Mouse (Mus musculus): Measurements from ENCODE around the gene Tvp23b. TPM values are rescaled to one million over a fixed set of nuclear protein-coding genes. Genes with fewer than 3 reads are reported as not detected.
A peak's percentile ranks its signal among the peaks of the same experiment; 100 is the strongest.

The Tvp23b gene
- 35.3 and 37.5 TPM in 2 replicates for polyA plus RNA-seq (2014; fragmentation: Nextera tagmentation; extraction: Ambion mirVana)

- ATAC-seq (replicated peaks; ENCODE audit: low FRiP score) (peak; percentile 96), DNase-seq (ENCODE audit: low spot score) (peak; percentile 100)
- 2% methylated on average over 55 of the region's 55 CpGs for WGBS
- Histone ChIP-seq H3K27ac (ENCODE audit: low read depth, low read length) (no peak within 1 kb of the TSS), H3K9me3 (ENCODE audit: control insufficient read depth, low read length) (no peaks in the 10 kb centered on the region), H3K27me3 (ENCODE audit: control insufficient read depth, insufficient read depth, low read length) (no peaks in the 10 kb centered on the region), H3K4me2 (ENCODE audit: low read depth, low read length, severe bottlenecking) (peak within 1 kb of the TSS; percentile 75), H3K4me3 (ENCODE audit: low read depth, low read length) (peak within 1 kb of the TSS; percentile 73), H3K36me3 (ENCODE audit: control insufficient read depth, insufficient read depth, low read length) (no peaks in the 10 kb centered on the region), H3K9ac (ENCODE audit: low read length) (peak within 1 kb of the TSS; percentile 77), H3K4me1 (replicated peaks; ENCODE audit: control insufficient read depth, insufficient read depth, low read length) (no peaks in the 10 kb centered on the region)
These were observed at the start of gene Tvp23b for GRCm38 (mm10) chr11:62879220-62880048. Gene Tvp23b, plus strand, starts transcription at chr11:62879455.

GRCm38 (mm10) chr11:62830387-62830786, 48.9 kb upstream of the Tvp23b start:
- no peak for ATAC-seq (replicated peaks; ENCODE audit: low FRiP score)
- 84% methylated on average over 2 of the region's 2 CpGs for WGBS
- DNase-seq (ENCODE audit: low spot score): no peak
- no peaks in the 10 kb centered on the region for H3K27me3 ChIP-seq (ENCODE audit: control insufficient read depth, insufficient read depth, low read length)
- no peak overlapping the region for H3K9ac ChIP-seq (ENCODE audit: low read length)
- H3K36me3 ChIP-seq (ENCODE audit: control insufficient read depth, insufficient read depth, low read length): no peaks in the 10 kb centered on the region
- no peak overlapping the region for H3K4me3 ChIP-seq (ENCODE audit: low read depth, low read length)
- H3K4me1 ChIP-seq (replicated peaks; ENCODE audit: control insufficient read depth, insufficient read depth, low read length): no peaks in the 10 kb centered on the region
- H3K27ac ChIP-seq (ENCODE audit: low read depth, low read length): no peak overlapping the region
- H3K9me3 ChIP-seq (ENCODE audit: control insufficient read depth, low read length): no peaks in the 10 kb centered on the region
- H3K4me2 ChIP-seq (ENCODE audit: low read depth, low read length, severe bottlenecking): no peak overlapping the region

- H3K9ac ChIP-seq (ENCODE audit: low read length): no peak overlapping the region
- no peaks in the 10 kb centered on the region for H3K9me3 ChIP-seq (ENCODE audit: control insufficient read depth, low read length)
- H3K4me1 ChIP-seq (replicated peaks; ENCODE audit: control insufficient read depth, insufficient read depth, low read length): no peaks in the 10 kb centered on the region
- H3K36me3 ChIP-seq (ENCODE audit: control insufficient read depth, insufficient read depth, low read length): no peaks in the 10 kb centered on the region
- ATAC-seq (replicated peaks; ENCODE audit: low FRiP score) (no peak), DNase-seq (ENCODE audit: low spot score) (no peak)
- H3K4me2 ChIP-seq (ENCODE audit: low read depth, low read length, severe bottlenecking): no peak overlapping the region
- no peak overlapping the region for H3K27ac ChIP-seq (ENCODE audit: low read depth, low read length)
- no peaks in the 10 kb centered on the region for H3K27me3 ChIP-seq (ENCODE audit: control insufficient read depth, insufficient read depth, low read length)
- H3K4me3 ChIP-seq (ENCODE audit: low read depth, low read length): no peak overlapping the region
These were observed 47.3 kb upstream of the Tvp23b start for GRCm38 (mm10) chr11:62831906-62832305.

- no peaks in the 10 kb centered on the region for H3K36me3 ChIP-seq (ENCODE audit: control insufficient read depth, insufficient read depth, low read length)
- ATAC-seq (replicated peaks; ENCODE audit: low FRiP score): no peak
- H3K27ac ChIP-seq (ENCODE audit: low read depth, low read length): no peak overlapping the region
These were observed 34.7 kb upstream of the Tvp23b start for GRCm38 (mm10) chr11:62844562-62844961.

GRCm38 (mm10) chr11:62845730-62846129, 33.5 kb upstream of the Tvp23b start:
- DNase-seq (ENCODE audit: low spot score) (no peak), ATAC-seq (replicated peaks; ENCODE audit: low FRiP score) (no peak)
- Histone ChIP-seq H3K9ac (ENCODE audit: low read length) (no peak overlapping the region), H3K9me3 (ENCODE audit: control insufficient read depth, low read length) (no peaks in the 10 kb centered on the region), H3K4me1 (replicated peaks; ENCODE audit: control insufficient read depth, insufficient read depth, low read length) (no peaks in the 10 kb centered on the region; the same call in 1 of the 2 replicates), H3K27me3 (ENCODE audit: control insufficient read depth, insufficient read depth, low read length) (no peaks in the 10 kb centered on the region), H3K4me3 (ENCODE audit: low read depth, low read length) (no peak overlapping the region), H3K27ac (ENCODE audit: low read depth, low read length) (no peak overlapping the region), H3K36me3 (ENCODE audit: control insufficient read depth, insufficient read depth, low read length) (no peaks in the 10 kb centered on the region), H3K4me2 (ENCODE audit: low read depth, low read length, severe bottlenecking) (no peak overlapping the region)
- WGBS: 73% methylated on average over 3 of the region's 3 CpGs

More at GRCm38 (mm10) chr11:62844562-62844961, 34.7 kb upstream of the Tvp23b start:
- H3K4me3 ChIP-seq (ENCODE audit: low read depth, low read length): no peak overlapping the region
- H3K9me3 ChIP-seq (ENCODE audit: control insufficient read depth, low read length): no peaks in the 10 kb centered on the region
- no peak overlapping the region for H3K9ac ChIP-seq (ENCODE audit: low read length)
- no peak for DNase-seq (ENCODE audit: low spot score)
- WGBS: 89% methylated on average over 5 of the region's 5 CpGs
- no peak overlapping the region for H3K4me2 ChIP-seq (ENCODE audit: low read depth, low read length, severe bottlenecking)
- H3K4me1 ChIP-seq (replicated peaks; ENCODE audit: control insufficient read depth, insufficient read depth, low read length): no peaks in the 10 kb centered on the region; the same call in 1 of the 2 replicates
- H3K27me3 ChIP-seq (ENCODE audit: control insufficient read depth, insufficient read depth, low read length): no peaks in the 10 kb centered on the region

GRCm38 (mm10) chr11:62846961-62847654, 32.1 kb upstream of the Tvp23b start, which contains the start of gene Fbxw10:
Gene Fbxw10, plus strand, starts transcription at chr11:62847069.
- WGBS: 29% methylated on average over 12 of the region's 12 CpGs
- H3K4me2 ChIP-seq (ENCODE audit: low read depth, low read length, severe bottlenecking): peak within 1 kb of the TSS; percentile 31; the same call in 1 of the 2 replicates
- ATAC-seq (replicated peaks; ENCODE audit: low FRiP score) (no peak), DNase-seq (ENCODE audit: low spot score) (no peak)
- H3K27me3 ChIP-seq (ENCODE audit: control insufficient read depth, insufficient read depth, low read length): no peaks in the 10 kb centered on the region
- H3K4me1 ChIP-seq (replicated peaks; ENCODE audit: control insufficient read depth, insufficient read depth, low read length): no peaks in the 10 kb centered on the region; the same call in 1 of the 2 replicates
- no peak within 1 kb of the TSS for H3K27ac ChIP-seq (ENCODE audit: low read depth, low read length)
- no peaks in the 10 kb centered on the region for H3K36me3 ChIP-seq (ENCODE audit: control insufficient read depth, insufficient read depth, low read length)
- H3K9ac ChIP-seq (ENCODE audit: low read length): no peak within 1 kb of the TSS
- no peak within 1 kb of the TSS for H3K4me3 ChIP-seq (ENCODE audit: low read depth, low read length)
- no peaks in the 10 kb centered on the region for H3K9me3 ChIP-seq (ENCODE audit: control insufficient read depth, low read length)

- no peak overlapping the region for H3K9ac ChIP-seq (ENCODE audit: low read length)
- no peak overlapping the region for H3K27ac ChIP-seq (ENCODE audit: low read depth, low read length)
- no peaks in the 10 kb centered on the region for H3K27me3 ChIP-seq (ENCODE audit: control insufficient read depth, insufficient read depth, low read length)
- H3K36me3 ChIP-seq (ENCODE audit: control insufficient read depth, insufficient read depth, low read length): no peaks in the 10 kb centered on the region
- no peak overlapping the region for H3K4me3 ChIP-seq (ENCODE audit: low read depth, low read length)
- no peak for ATAC-seq (replicated peaks; ENCODE audit: low FRiP score)
- DNase-seq (ENCODE audit: low spot score): no peak
- H3K4me1 ChIP-seq (replicated peaks; ENCODE audit: control insufficient read depth, insufficient read depth, low read length): no peaks in the 10 kb centered on the region; the same call in 1 of the 2 replicates
- no peaks in the 10 kb centered on the region for H3K9me3 ChIP-seq (ENCODE audit: control insufficient read depth, low read length)
- H3K4me2 ChIP-seq (ENCODE audit: low read depth, low read length, severe bottlenecking): no peak overlapping the region
- WGBS: 65% methylated on average over 4 of the region's 4 CpGs
These were observed 31.5 kb upstream of the Tvp23b start for GRCm38 (mm10) chr11:62847655-62848191.

- no peak for DNase-seq (ENCODE audit: low spot score)
- 21% methylated on average over 2 of the region's 2 CpGs for WGBS
These were observed 31.0 kb upstream of the Tvp23b start for GRCm38 (mm10) chr11:62848301-62848700.

More at GRCm38 (mm10) chr11:62848301-62848700, 31.0 kb upstream of the Tvp23b start:
- no peak overlapping the region for H3K4me3 ChIP-seq (ENCODE audit: low read depth, low read length)
- no peaks in the 10 kb centered on the region for H3K36me3 ChIP-seq (ENCODE audit: control insufficient read depth, insufficient read depth, low read length)
- no peaks in the 10 kb centered on the region for H3K27me3 ChIP-seq (ENCODE audit: control insufficient read depth, insufficient read depth, low read length)
- no peaks in the 10 kb centered on the region for H3K9me3 ChIP-seq (ENCODE audit: control insufficient read depth, low read length)
- ATAC-seq (replicated peaks; ENCODE audit: low FRiP score): no peak
- no peak overlapping the region for H3K27ac ChIP-seq (ENCODE audit: low read depth, low read length)
- no peaks in the 10 kb centered on the region; the same call in 1 of the 2 replicates for H3K4me1 ChIP-seq (replicated peaks; ENCODE audit: control insufficient read depth, insufficient read depth, low read length)
- no peak overlapping the region for H3K4me2 ChIP-seq (ENCODE audit: low read depth, low read length, severe bottlenecking)
- no peak overlapping the region for H3K9ac ChIP-seq (ENCODE audit: low read length)
